Mouse (Mus musculus): ENCODE measurements around the gene Stx5a. TPM values are rescaled to one million over a fixed set of nuclear protein-coding genes. Genes with fewer than 3 reads are reported as not detected.

Gene Stx5a
- polyA plus RNA-seq, 1 experiment = 65.9 TPM

GRCm38 (mm10) chr19:8802130-8802821 is 61.1 kb downstream of the Stx5a start, which contains the start of gene Zbtb3:
Gene Zbtb3, plus strand, starts transcription at chr19:8802555.
- Histone ChIP-seq H3K4me1 (ENCODE audit: control insufficient read depth, insufficient read depth, insufficient read length, low read length) (peaks cover 5% of the 10 kb centered on the region; the same call in 1 of the 2 replicates), H3K27ac (ENCODE audit: insufficient read depth, low read depth, low read length) (peak within 1 kb of the TSS; percentile 67), H3K36me3 (ENCODE audit: control insufficient read depth, insufficient read depth, low read length) (peaks cover 6% of the 10 kb centered on the region), H3K4me3 (ENCODE audit: low read depth, low read length) (peak within 1 kb of the TSS; percentile 87), H3K27me3 (ENCODE audit: control insufficient read depth, insufficient read depth, low read length) (no peaks in the 10 kb centered on the region)
- TF ChIP-seq CTCF (IDR thresholded peaks at IDR 0.05; ENCODE audit: extremely low read depth, insufficient read length, insufficient replicate concordance, low read depth, low read length) (no peak), POLR2A (IDR thresholded peaks at IDR 0.05; ENCODE audit: low read depth, low read length) (peak; percentile 19; the same call in 1 of the 2 replicates)
- WGBS = under 1% methylated on average over 30 of the region's 30 CpGs

GRCm38 (mm10) chr19:8803204-8803780 is 62.1 kb downstream of the Stx5a start:
- H3K27me3 ChIP-seq (ENCODE audit: control insufficient read depth, insufficient read depth, low read length) = no peaks in the 10 kb centered on the region
- TF ChIP-seq POLR2A (IDR thresholded peaks at IDR 0.05; ENCODE audit: low read depth, low read length) (no peak), CTCF (IDR thresholded peaks at IDR 0.05; ENCODE audit: extremely low read depth, insufficient read length, insufficient replicate concordance, low read depth, low read length) (no peak)
- no peak overlapping the region for H3K4me3 ChIP-seq (ENCODE audit: low read depth, low read length)
- H3K36me3 ChIP-seq (ENCODE audit: control insufficient read depth, insufficient read depth, low read length) = peaks cover 9% of the 10 kb centered on the region
- H3K4me1 ChIP-seq (ENCODE audit: control insufficient read depth, insufficient read depth, insufficient read length, low read length) = peaks cover 3% of the 10 kb centered on the region; the same call in 1 of the 2 replicates
- H3K27ac ChIP-seq (ENCODE audit: insufficient read depth, low read depth, low read length) = no peak overlapping the region
- WGBS = 86% methylated on average over 9 of the region's 9 CpGs

GRCm38 (mm10) chr19:8803879-8804660 is 62.9 kb downstream of the Stx5a start:
- 84% methylated on average over 11 of the region's 11 CpGs for WGBS
- TF ChIP-seq POLR2A (IDR thresholded peaks at IDR 0.05; ENCODE audit: low read depth, low read length) (no peak), CTCF (IDR thresholded peaks at IDR 0.05; ENCODE audit: extremely low read depth, insufficient read length, insufficient replicate concordance, low read depth, low read length) (no peak)
- Histone ChIP-seq H3K4me3 (ENCODE audit: low read depth, low read length) (no peak overlapping the region), H3K27me3 (ENCODE audit: control insufficient read depth, insufficient read depth, low read length) (no peaks in the 10 kb centered on the region), H3K27ac (ENCODE audit: insufficient read depth, low read depth, low read length) (no peak overlapping the region), H3K36me3 (ENCODE audit: control insufficient read depth, insufficient read depth, low read length) (peaks cover 12% of the 10 kb centered on the region), H3K4me1 (ENCODE audit: control insufficient read depth, insufficient read depth, insufficient read length, low read length) (peaks cover 3% of the 10 kb centered on the region; the same call in 1 of the 2 replicates)

Other genes with a start within 250 kb of the Stx5a start
- gene Slc22a8, start 150.2 kb upstream of the Stx5a start, polyA plus RNA-seq (2012; rRNA removed) = not detected in 2 replicates
- not detected in 2 replicates for gene Slc22a6, start 123.4 kb upstream of the Stx5a start, polyA plus RNA-seq (2012; rRNA removed)
- gene Chrm1, start 77.6 kb upstream of the Stx5a start, polyA plus RNA-seq (2012; rRNA removed) = 2.3 and 2.4 TPM in 2 replicates
- gene Slc3a2, start 18.0 kb upstream of the Stx5a start, polyA plus RNA-seq (2012; rRNA removed) = 132 and 391 TPM in 2 replicates
- gene Wdr74, start 5.6 kb upstream of the Stx5a start, polyA plus RNA-seq (2012; rRNA removed) = 12.1 and 17.5 TPM in 2 replicates
- gene 1700092M07Rik, start 695 bp upstream of the Stx5a start, polyA plus RNA-seq (2012; rRNA removed) = not detected in 2 replicates
- gene Nxf1, start 15.7 kb downstream of the Stx5a start, polyA plus RNA-seq (2012; rRNA removed) = 13.3 and 25.4 TPM in 2 replicates
- 117 and 142 TPM in 2 replicates for gene Tmem223, start 29.6 kb downstream of the Stx5a start, polyA plus RNA-seq (2012; rRNA removed)
- 59.9 and 96.2 TPM in 2 replicates for gene Tmem179b, start 33.1 kb downstream of the Stx5a start, polyA plus RNA-seq (2012; rRNA removed)
- gene Taf6l, start 45.0 kb downstream of the Stx5a start, polyA plus RNA-seq (2012; rRNA removed) = 4.5 and 8.1 TPM in 2 replicates
- gene Polr2g, start 57.2 kb downstream of the Stx5a start, polyA plus RNA-seq (2012; rRNA removed) = 7.7 and 13.5 TPM in 2 replicates
- gene Zbtb3, start 61.1 kb downstream of the Stx5a start, polyA plus RNA-seq (2012; rRNA removed) = 0.60 and 0.86 TPM in 2 replicates
- 5.7 and 8.9 TPM in 2 replicates for gene Ttc9c, start 77.9 kb downstream of the Stx5a start, polyA plus RNA-seq (2012; rRNA removed)
- gene Hnrnpul2, start 78.6 kb downstream of the Stx5a start, polyA plus RNA-seq (2012; rRNA removed) = 9.2 and 20.9 TPM in 2 replicates
- 4.6 TPM in 1 of 2 replicates, not detected in the other for gene AC129217.1, start 88.4 kb downstream of the Stx5a start, polyA plus RNA-seq (2012; rRNA removed)
- 54.3 and 82.6 TPM in 2 replicates for gene Bscl2, start 96.1 kb downstream of the Stx5a start, polyA plus RNA-seq (2012; rRNA removed)
- 0.33 and 0.63 TPM in 2 replicates for gene Gng3, start 97.8 kb downstream of the Stx5a start, polyA plus RNA-seq (2012; rRNA removed)
- 0.11 and 0.17 TPM in 2 replicates for gene Lrrn4cl, start 109.4 kb downstream of the Stx5a start, polyA plus RNA-seq (2012; rRNA removed)
- gene Ubxn1, start 130.1 kb downstream of the Stx5a start, polyA plus RNA-seq (2012; rRNA removed) = 34.7 and 95.9 TPM in 2 replicates
- 14.0 and 19.2 TPM in 2 replicates for gene Uqcc3, start 139.5 kb downstream of the Stx5a start, polyA plus RNA-seq (2012; rRNA removed)
- 0.22 and 0.55 TPM in 2 replicates for gene Lbhd1, start 142.3 kb downstream of the Stx5a start, polyA plus RNA-seq (2012; rRNA removed)
- not detected in 2 replicates for gene Gm49403, start 142.5 kb downstream of the Stx5a start, polyA plus RNA-seq (2012; rRNA removed)
- gene 1810009A15Rik, start 147.4 kb downstream of the Stx5a start, polyA plus RNA-seq (2012; rRNA removed) = 9.5 and 11.4 TPM in 2 replicates
- not detected in 2 replicates for gene Gm49416, start 147.5 kb downstream of the Stx5a start, polyA plus RNA-seq (2012; rRNA removed)
- 13.2 and 19.5 TPM in 2 replicates for gene Ints5, start 151.6 kb downstream of the Stx5a start, polyA plus RNA-seq (2012; rRNA removed)
- 45.7 and 74.1 TPM in 2 replicates for gene Ganab, start 156.7 kb downstream of the Stx5a start, polyA plus RNA-seq (2012; rRNA removed)
- gene B3gat3, start 179.0 kb downstream of the Stx5a start, polyA plus RNA-seq (2012; rRNA removed) = 40.1 and 69.5 TPM in 2 replicates
- gene Rom1, start 187.9 kb downstream of the Stx5a start, polyA plus RNA-seq (2012; rRNA removed) = 7.2 and 15.1 TPM in 2 replicates
- gene Eml3, start 188.1 kb downstream of the Stx5a start, polyA plus RNA-seq (2012; rRNA removed) = 18.4 and 32.2 TPM in 2 replicates
- 15.0 and 21.7 TPM in 2 replicates for gene Mta2, start 200.5 kb downstream of the Stx5a start, polyA plus RNA-seq (2012; rRNA removed)
- gene Tut1, start 212.4 kb downstream of the Stx5a start, polyA plus RNA-seq (2012; rRNA removed) = 5.6 and 13.2 TPM in 2 replicates
- 90.2 and 129 TPM in 2 replicates for gene Eef1g, start 225.6 kb downstream of the Stx5a start, polyA plus RNA-seq (2012; rRNA removed)
- 5.1 and 14.7 TPM in 2 replicates for gene Ahnak, start 247.9 kb downstream of the Stx5a start, polyA plus RNA-seq (2012; rRNA removed)

All from small intestine, adult 2 months (tissue).